In genomic region chr1:32805890-32806630, GRCm38 (mm10) we compare ENCODE assay signal across 22 mouse cellular contexts.
"Had no signal": no experiment of that assay in that cellular context is flagged by ENCODE, and none has a peak within 500 bp of the region (broad histone marks: within the 10 kb centered on the region; RNA-seq: fewer than 3 reads in every experiment).

No protein-coding gene starts in this region.

- H3K27me3 ChIP-seq: limb, embryonic 13.5 days; liver, embryonic 13.5 days; midbrain, embryonic 12.5 days; neural tube, embryonic 13.5 days had no signal

- ATAC-seq: midbrain, embryonic 16.5 days had no signal

- H3K27ac ChIP-seq: kidney, postnatal 0 days; layer of hippocampus, adult 2 months; limb, embryonic 10.5 days; limb, embryonic 13.5 days; liver, embryonic 13.5 days; midbrain, embryonic 12.5 days; neural tube, embryonic 13.5 days; stomach, postnatal 0 days had no signal

- H3K36me3 ChIP-seq: limb, embryonic 10.5 days; limb, embryonic 13.5 days; liver, embryonic 13.5 days; midbrain, embryonic 12.5 days; neural tube, embryonic 13.5 days had no signal

- H3K9ac ChIP-seq: limb, embryonic 13.5 days; liver, embryonic 13.5 days; midbrain, embryonic 12.5 days; neural tube, embryonic 13.5 days had no signal

- H3K4me3 ChIP-seq: layer of hippocampus, adult 2 months; limb, embryonic 10.5 days; limb, embryonic 13.5 days; liver, embryonic 13.5 days; midbrain, embryonic 12.5 days; myocyte; neural tube, embryonic 13.5 days had no signal

- H3K9me3 ChIP-seq: limb, embryonic 10.5 days; limb, embryonic 13.5 days; liver, embryonic 13.5 days; midbrain, embryonic 12.5 days; neural tube, embryonic 13.5 days had no signal

- H3K4me2 ChIP-seq: limb, embryonic 13.5 days; liver, embryonic 13.5 days; midbrain, embryonic 12.5 days; neural tube, embryonic 13.5 days had no signal

- H3K4me1 ChIP-seq: limb, embryonic 10.5 days; limb, embryonic 13.5 days; liver, embryonic 13.5 days; midbrain, embryonic 12.5 days; neural tube, embryonic 13.5 days had no signal

- DNase-seq: kidney, postnatal 25 days; layer of hippocampus, adult 9-11 months; liver; liver, embryonic 13.5 days; lung, adult 2 months; lung, postnatal 14 days; lung, postnatal 4 days; right cerebral cortex, adult 18-20 months; right cerebral cortex, postnatal 14 days; right cerebral cortex, postnatal 4 days; thymus, adult 2 months; thymus, postnatal 14 days; thymus, postnatal 4 days had no signal
